Mouse (Mus musculus): ENCODE data around the gene Bbox1. TPM values are rescaled to one million over a fixed set of nuclear protein-coding genes. Genes with fewer than 3 reads are reported as not detected.

The Bbox1 gene
- polyA plus RNA-seq, 1 experiment, result not detected

DNA sequence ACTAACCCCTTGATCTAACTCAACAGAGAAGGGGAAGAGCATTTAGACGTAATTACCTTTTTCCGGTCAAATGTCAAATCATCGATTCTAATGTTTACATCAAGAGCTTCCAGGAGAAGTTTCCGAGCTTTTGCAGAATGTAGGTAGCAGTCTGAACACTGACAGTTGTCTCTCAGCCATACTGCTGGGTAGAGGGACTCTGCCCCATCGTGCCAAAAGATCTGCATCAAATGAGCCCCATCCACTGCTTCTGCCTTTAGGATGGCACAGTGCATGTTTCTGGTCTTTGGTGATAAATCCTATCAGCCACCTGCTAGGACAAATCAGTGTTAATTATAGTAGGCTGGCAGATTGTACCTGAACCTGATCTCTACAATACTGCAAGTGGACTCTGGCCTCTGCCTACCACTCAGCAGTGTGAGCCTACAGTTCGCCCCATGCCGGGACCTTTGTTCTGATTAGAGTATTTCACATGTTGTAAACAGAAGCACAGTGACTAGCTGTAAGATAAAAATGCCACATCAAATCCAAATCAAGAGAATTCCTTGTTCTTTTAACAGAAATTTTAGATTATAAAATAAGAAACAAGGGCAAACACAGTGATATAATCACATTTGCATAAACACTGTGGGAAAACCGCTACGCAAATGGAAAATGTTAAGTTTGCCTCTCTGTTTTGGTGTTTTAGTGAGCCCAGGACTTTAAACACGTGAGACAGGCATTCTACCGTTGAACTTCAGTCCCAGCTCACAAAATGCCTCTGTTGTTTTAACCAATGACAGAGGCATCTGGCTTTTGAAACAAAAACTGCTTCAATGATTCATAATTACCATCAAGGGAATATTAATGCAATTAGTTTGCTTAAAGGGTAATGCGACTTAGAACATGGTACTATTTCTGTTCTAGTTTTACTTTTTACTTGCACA, 8.7 kb downstream of the Bbox1 start:
- Histone ChIP-seq H3K4me3 (no peak overlapping the region), H3K4me2 (ENCODE audit: low read depth) (no peak overlapping the region), H3K36me3 (ENCODE audit: control insufficient read depth, insufficient read depth) (no peaks in the 10 kb centered on the region), H3K27me3 (ENCODE audit: control insufficient read depth, insufficient read depth, insufficient read length) (no peaks in the 10 kb centered on the region), H3K79me2 (ENCODE audit: control insufficient read depth, insufficient read depth) (no peaks in the 10 kb centered on the region), H3ac (ENCODE audit: control insufficient read depth, insufficient read length) (no peak overlapping the region)
- TF ChIP-seq POLR2AphosphoS2 (IDR thresholded peaks at IDR 0.05; ENCODE audit: insufficient read length, low read depth) (no peak), MYOD1 (IDR thresholded peaks at IDR 0.05; ENCODE audit: control insufficient read depth in 1 of 3, insufficient read length in 2 of 3, low read depth in 2 of 3) (no peak), REST (IDR thresholded peaks at IDR 0.05; ENCODE audit: insufficient read depth, insufficient read length) (no peak), CEBPB (IDR thresholded peaks at IDR 0.05; ENCODE audit: insufficient read depth, poor library complexity, severe bottlenecking) (no peak), SRF (IDR thresholded peaks at IDR 0.05; ENCODE audit: control insufficient read depth, insufficient read length, low read depth) (no peak), TCF3 (IDR thresholded peaks at IDR 0.05; ENCODE audit: insufficient read length, low read depth) (no peak), MYOG (IDR thresholded peaks at IDR 0.05; ENCODE audit: control insufficient read depth in 1 of 3, insufficient read depth in 1 of 3, insufficient read length in 2 of 3, low read depth in 2 of 3) (no peak), E2F4 (IDR thresholded peaks at IDR 0.05; ENCODE audit: insufficient read depth) (no peak), TCF12 (IDR thresholded peaks at IDR 0.05; ENCODE audit: insufficient read depth, poor library complexity, severe bottlenecking) (no peak), MAX (IDR thresholded peaks at IDR 0.05; ENCODE audit: low read depth) (no peak), USF1 (IDR thresholded peaks at IDR 0.05; ENCODE audit: low read depth) (no peak), POLR2A (IDR thresholded peaks at IDR 0.05; ENCODE audit: insufficient read length, low read depth) (no peak)

DNA sequence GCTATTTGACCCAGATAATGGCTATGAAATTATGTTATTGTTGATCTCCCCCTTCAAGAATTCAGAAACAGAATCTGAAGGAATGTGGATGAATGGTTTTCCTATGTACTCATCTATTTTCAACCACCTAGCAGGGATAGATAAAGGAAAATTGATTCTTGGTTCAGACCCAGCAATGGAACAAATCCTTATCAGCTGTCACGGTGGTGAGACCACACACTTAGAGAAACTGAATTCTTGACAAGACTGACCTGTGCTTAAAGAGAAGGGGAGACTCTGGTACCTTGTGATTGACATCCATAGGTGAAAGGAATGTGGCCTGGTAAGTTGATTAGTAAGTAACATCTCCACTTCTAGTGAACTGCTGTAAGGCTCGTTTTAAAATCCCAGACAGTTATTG, 12.1 kb downstream of the Bbox1 start:
- H3K4me3 ChIP-seq, result no peak overlapping the region
- TF ChIP-seq TCF3 (IDR thresholded peaks at IDR 0.05; ENCODE audit: insufficient read length, low read depth) (no peak), POLR2AphosphoS2 (IDR thresholded peaks at IDR 0.05; ENCODE audit: insufficient read length, low read depth) (no peak), TCF12 (IDR thresholded peaks at IDR 0.05; ENCODE audit: insufficient read depth, poor library complexity, severe bottlenecking) (no peak), MYOG (IDR thresholded peaks at IDR 0.05; ENCODE audit: control insufficient read depth in 1 of 3, insufficient read depth in 1 of 3, insufficient read length in 2 of 3, low read depth in 2 of 3) (no peak), E2F4 (IDR thresholded peaks at IDR 0.05; ENCODE audit: insufficient read depth) (no peak), MAX (IDR thresholded peaks at IDR 0.05; ENCODE audit: low read depth) (no peak), MYOD1 (IDR thresholded peaks at IDR 0.05; ENCODE audit: control insufficient read depth in 1 of 3, insufficient read length in 2 of 3, low read depth in 2 of 3) (no peak), REST (IDR thresholded peaks at IDR 0.05; ENCODE audit: insufficient read depth, insufficient read length) (no peak), CEBPB (IDR thresholded peaks at IDR 0.05; ENCODE audit: insufficient read depth, poor library complexity, severe bottlenecking) (no peak), POLR2A (IDR thresholded peaks at IDR 0.05; ENCODE audit: insufficient read length, low read depth) (no peak), USF1 (IDR thresholded peaks at IDR 0.05; ENCODE audit: low read depth) (no peak), SRF (IDR thresholded peaks at IDR 0.05; ENCODE audit: control insufficient read depth, insufficient read length, low read depth) (no peak)
- H3ac ChIP-seq (ENCODE audit: control insufficient read depth, insufficient read length), result no peak overlapping the region
- H3K27me3 ChIP-seq (ENCODE audit: control insufficient read depth, insufficient read depth, insufficient read length), result no peaks in the 10 kb centered on the region
- H3K79me2 ChIP-seq (ENCODE audit: control insufficient read depth, insufficient read depth), result no peaks in the 10 kb centered on the region
- no peaks in the 10 kb centered on the region for H3K36me3 ChIP-seq (ENCODE audit: control insufficient read depth, insufficient read depth)
- H3K4me2 ChIP-seq (ENCODE audit: low read depth), result peak overlapping the region; percentile 20

DNA sequence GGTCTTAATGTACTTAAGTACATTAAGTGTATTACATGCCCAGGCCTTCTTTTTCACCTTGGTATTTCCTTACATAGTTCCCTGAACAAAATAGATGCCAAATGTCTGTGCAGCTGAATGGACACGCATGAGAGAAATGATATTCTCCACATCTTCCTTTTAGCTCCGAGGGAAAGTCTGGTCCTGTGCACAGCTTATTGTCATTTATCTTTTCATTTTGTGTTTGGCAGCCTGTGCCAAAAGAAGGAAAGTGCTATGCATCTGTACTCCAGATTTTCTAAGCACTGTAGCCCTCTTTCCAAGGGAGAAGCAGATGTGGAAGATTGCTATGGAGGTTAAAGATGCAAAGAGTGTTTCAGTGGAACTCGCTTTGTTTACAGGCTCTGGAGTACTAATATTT, 13.0 kb downstream of the Bbox1 start:
- H3K4me2 ChIP-seq (ENCODE audit: low read depth), result no peak overlapping the region
- no peaks in the 10 kb centered on the region for H3K36me3 ChIP-seq (ENCODE audit: control insufficient read depth, insufficient read depth)
- H3K27me3 ChIP-seq (ENCODE audit: control insufficient read depth, insufficient read depth, insufficient read length), result no peaks in the 10 kb centered on the region
- no peak overlapping the region for H3ac ChIP-seq (ENCODE audit: control insufficient read depth, insufficient read length)
- no peaks in the 10 kb centered on the region for H3K79me2 ChIP-seq (ENCODE audit: control insufficient read depth, insufficient read depth)
- TF ChIP-seq REST (IDR thresholded peaks at IDR 0.05; ENCODE audit: insufficient read depth, insufficient read length), result no peak
- no peak for TF ChIP-seq CEBPB (IDR thresholded peaks at IDR 0.05; ENCODE audit: insufficient read depth, poor library complexity, severe bottlenecking)
- TF ChIP-seq USF1 (IDR thresholded peaks at IDR 0.05; ENCODE audit: low read depth), result no peak
- TF ChIP-seq POLR2AphosphoS2 (IDR thresholded peaks at IDR 0.05; ENCODE audit: insufficient read length, low read depth), result no peak
- no peak for TF ChIP-seq TCF12 (IDR thresholded peaks at IDR 0.05; ENCODE audit: insufficient read depth, poor library complexity, severe bottlenecking)
- no peak overlapping the region for H3K4me3 ChIP-seq

DNA sequence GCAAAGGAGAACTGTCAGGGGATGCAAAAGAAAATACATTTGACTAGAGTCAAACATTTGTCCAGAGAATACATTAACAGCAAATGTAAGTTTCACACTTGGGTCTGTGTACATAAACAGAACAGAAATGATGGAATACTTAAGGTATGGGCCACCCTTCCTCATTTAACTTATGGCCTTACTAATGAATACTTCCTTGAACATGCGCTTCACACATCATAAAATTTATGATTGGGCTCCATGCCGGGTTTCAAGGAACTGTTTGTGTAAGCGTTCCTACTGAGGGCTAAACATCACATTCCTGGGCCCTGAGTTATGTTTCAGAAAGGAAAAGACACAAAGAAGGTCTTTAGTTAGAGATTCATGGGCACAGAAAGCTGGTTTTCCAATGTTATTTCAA, 19.4 kb downstream of the Bbox1 start:
- no peaks in the 10 kb centered on the region for H3K27me3 ChIP-seq (ENCODE audit: control insufficient read depth, insufficient read depth, insufficient read length)
- H3K79me2 ChIP-seq (ENCODE audit: control insufficient read depth, insufficient read depth), result no peaks in the 10 kb centered on the region
- TF ChIP-seq USF1 (IDR thresholded peaks at IDR 0.05; ENCODE audit: low read depth) (no peak), TCF3 (IDR thresholded peaks at IDR 0.05; ENCODE audit: insufficient read length, low read depth) (no peak), POLR2A (IDR thresholded peaks at IDR 0.05; ENCODE audit: insufficient read length, low read depth) (no peak), REST (IDR thresholded peaks at IDR 0.05; ENCODE audit: insufficient read depth, insufficient read length) (no peak), TCF12 (IDR thresholded peaks at IDR 0.05; ENCODE audit: insufficient read depth, poor library complexity, severe bottlenecking) (no peak), MYOG (IDR thresholded peaks at IDR 0.05; ENCODE audit: control insufficient read depth in 1 of 3, insufficient read depth in 1 of 3, insufficient read length in 2 of 3, low read depth in 2 of 3) (no peak), MYOD1 (IDR thresholded peaks at IDR 0.05; ENCODE audit: control insufficient read depth in 1 of 3, insufficient read length in 2 of 3, low read depth in 2 of 3) (no peak), E2F4 (IDR thresholded peaks at IDR 0.05; ENCODE audit: insufficient read depth) (no peak), MAX (IDR thresholded peaks at IDR 0.05; ENCODE audit: low read depth) (no peak)
- no peak overlapping the region for H3K4me3 ChIP-seq
- no peak overlapping the region for H3K4me2 ChIP-seq (ENCODE audit: low read depth)
- no peak overlapping the region for H3ac ChIP-seq (ENCODE audit: control insufficient read depth, insufficient read length)
- no peaks in the 10 kb centered on the region for H3K36me3 ChIP-seq (ENCODE audit: control insufficient read depth, insufficient read depth)

Data from myocyte (in vitro differentiated cells).